Mouse (Mus musculus): ENCODE data around the gene Iba57. TPM values are rescaled to one million over a fixed set of nuclear protein-coding genes. Genes with fewer than 3 reads are reported as not detected.

Gene Iba57
- polyA plus RNA-seq, 1 experiment from 2014 or later, result 3.1 TPM

- peak overlapping the region; percentile 40 for H3K4me2 ChIP-seq (ENCODE audit: low read length)
- H3K9ac ChIP-seq (ENCODE audit: low read length), result no peak overlapping the region
- H3K27ac ChIP-seq (ENCODE audit: low read depth), result no peak overlapping the region
- no peaks in the 10 kb centered on the region for H3K4me1 ChIP-seq (replicated peaks; ENCODE audit: control insufficient read depth, insufficient read depth, low read length)
- H3K9me3 ChIP-seq (ENCODE audit: control insufficient read depth, low read length), result no peaks in the 10 kb centered on the region
- H3K36me3 ChIP-seq (ENCODE audit: control insufficient read depth, insufficient read depth, low read length), result no peaks in the 10 kb centered on the region
- ATAC-seq (replicated peaks; ENCODE audit: low FRiP score, low TSS enrichment, low read depth) (no peak), DNase-seq (ENCODE audit: low spot score) (peak; percentile 64)
- H3K27me3 ChIP-seq (replicated peaks; ENCODE audit: control insufficient read depth, insufficient read depth, low read length), result peaks cover 10% of the 10 kb centered on the region
- 6% methylated on average over 14 of the region's 14 CpGs for WGBS
- no peak overlapping the region for H3K4me3 ChIP-seq (ENCODE audit: low read depth, low read length)
These were observed 21.7 kb downstream of the Iba57 start for GRCm38 (mm10) chr11:59141772-59142370.

- 64% methylated on average over 19 of the region's 19 CpGs for WGBS
- ATAC-seq (replicated peaks; ENCODE audit: low FRiP score, low TSS enrichment, low read depth), result no peak
These were observed 24.7 kb downstream of the Iba57 start for GRCm38 (mm10) chr11:59138537-59139486.

GRCm38 (mm10) chr11:59136994-59137706 lies 26.4 kb downstream of the Iba57 start:
- no peak for ATAC-seq (replicated peaks; ENCODE audit: low FRiP score, low TSS enrichment, low read depth)
- no peak overlapping the region for H3K27ac ChIP-seq (ENCODE audit: low read depth)
- H3K4me2 ChIP-seq (ENCODE audit: low read length), result no peak overlapping the region
- peaks cover 53% of the 10 kb centered on the region for H3K27me3 ChIP-seq (replicated peaks; ENCODE audit: control insufficient read depth, insufficient read depth, low read length)
- WGBS, result 72% methylated on average over 12 of the region's 12 CpGs
- no peaks in the 10 kb centered on the region for H3K9me3 ChIP-seq (ENCODE audit: control insufficient read depth, low read length)
- H3K36me3 ChIP-seq (ENCODE audit: control insufficient read depth, insufficient read depth, low read length), result no peaks in the 10 kb centered on the region
- no peak overlapping the region for H3K9ac ChIP-seq (ENCODE audit: low read length)
- DNase-seq (ENCODE audit: low spot score), result no peak
- H3K4me1 ChIP-seq (replicated peaks; ENCODE audit: control insufficient read depth, insufficient read depth, low read length), result no peaks in the 10 kb centered on the region; the same call in 1 of the 2 replicates
- H3K4me3 ChIP-seq (ENCODE audit: low read depth, low read length), result no peak overlapping the region

More at GRCm38 (mm10) chr11:59138537-59139486, 24.7 kb downstream of the Iba57 start:
- Histone ChIP-seq H3K27me3 (replicated peaks; ENCODE audit: control insufficient read depth, insufficient read depth, low read length) (peaks cover 40% of the 10 kb centered on the region), H3K9me3 (ENCODE audit: control insufficient read depth, low read length) (no peaks in the 10 kb centered on the region), H3K9ac (ENCODE audit: low read length) (no peak overlapping the region), H3K27ac (ENCODE audit: low read depth) (no peak overlapping the region), H3K4me3 (ENCODE audit: low read depth, low read length) (no peak overlapping the region), H3K36me3 (ENCODE audit: control insufficient read depth, insufficient read depth, low read length) (no peaks in the 10 kb centered on the region), H3K4me2 (ENCODE audit: low read length) (no peak overlapping the region), H3K4me1 (replicated peaks; ENCODE audit: control insufficient read depth, insufficient read depth, low read length) (no peaks in the 10 kb centered on the region; the same call in 1 of the 2 replicates)
- DNase-seq (ENCODE audit: low spot score), result no peak

- Histone ChIP-seq H3K27ac (ENCODE audit: low read depth) (no peak within 1 kb of the TSS), H3K4me1 (replicated peaks; ENCODE audit: control insufficient read depth, insufficient read depth, low read length) (no peaks in the 10 kb centered on the region; the same call in 1 of the 2 replicates), H3K9ac (ENCODE audit: low read length) (no peak within 1 kb of the TSS), H3K4me3 (ENCODE audit: low read depth, low read length) (peak within 1 kb of the TSS; percentile 17; the same call in 1 of the 2 replicates), H3K27me3 (replicated peaks; ENCODE audit: control insufficient read depth, insufficient read depth, low read length) (peaks cover 57% of the 10 kb centered on the region), H3K9me3 (ENCODE audit: control insufficient read depth, low read length) (no peaks in the 10 kb centered on the region), H3K4me2 (ENCODE audit: low read length) (peak within 1 kb of the TSS; percentile 40), H3K36me3 (ENCODE audit: control insufficient read depth, insufficient read depth, low read length) (no peaks in the 10 kb centered on the region)
- WGBS, result 13% methylated on average over 44 of the region's 44 CpGs
- DNase-seq (ENCODE audit: low spot score) (no peak), ATAC-seq (replicated peaks; ENCODE audit: low FRiP score, low TSS enrichment, low read depth) (no peak)
These were observed 27.6 kb downstream of the Iba57 start, which contains the start of gene Obscn for GRCm38 (mm10) chr11:59135904-59136452. Gene Obscn, minus strand, starts transcription at chr11:59136402.

- no peak overlapping the region for H3K9ac ChIP-seq (ENCODE audit: low read length)
- peaks cover 57% of the 10 kb centered on the region for H3K27me3 ChIP-seq (replicated peaks; ENCODE audit: control insufficient read depth, insufficient read depth, low read length)
- ATAC-seq (replicated peaks; ENCODE audit: low FRiP score, low TSS enrichment, low read depth), result no peak
- no peaks in the 10 kb centered on the region; the same call in 1 of the 2 replicates for H3K4me1 ChIP-seq (replicated peaks; ENCODE audit: control insufficient read depth, insufficient read depth, low read length)
- no peaks in the 10 kb centered on the region for H3K9me3 ChIP-seq (ENCODE audit: control insufficient read depth, low read length)
- DNase-seq (ENCODE audit: low spot score), result peak; percentile 59
- H3K4me2 ChIP-seq (ENCODE audit: low read length), result peak overlapping the region; percentile 40
- H3K27ac ChIP-seq (ENCODE audit: low read depth), result no peak overlapping the region
- WGBS, result 7% methylated on average over 55 of the region's 55 CpGs
- H3K36me3 ChIP-seq (ENCODE audit: control insufficient read depth, insufficient read depth, low read length), result no peaks in the 10 kb centered on the region
- H3K4me3 ChIP-seq (ENCODE audit: low read depth, low read length), result peak overlapping the region; percentile 17; the same call in 1 of the 2 replicates
These were observed 28.3 kb downstream of the Iba57 start for GRCm38 (mm10) chr11:59135051-59135820.

- peak; percentile 68 for ATAC-seq (replicated peaks; ENCODE audit: low FRiP score, low TSS enrichment, low read depth)
- H3K4me2 ChIP-seq (ENCODE audit: low read length), result peak overlapping the region; percentile 13; the same call in 1 of the 2 replicates
- peak; percentile 65 for DNase-seq (ENCODE audit: low spot score)
- H3K27me3 ChIP-seq (replicated peaks; ENCODE audit: control insufficient read depth, insufficient read depth, low read length), result peaks cover 57% of the 10 kb centered on the region
- WGBS, result 4% methylated on average over 33 of the region's 35 CpGs
- H3K9me3 ChIP-seq (ENCODE audit: control insufficient read depth, low read length), result no peaks in the 10 kb centered on the region
- H3K36me3 ChIP-seq (ENCODE audit: control insufficient read depth, insufficient read depth, low read length), result no peaks in the 10 kb centered on the region
- no peaks in the 10 kb centered on the region; the same call in 1 of the 2 replicates for H3K4me1 ChIP-seq (replicated peaks; ENCODE audit: control insufficient read depth, insufficient read depth, low read length)
- H3K27ac ChIP-seq (ENCODE audit: low read depth), result no peak overlapping the region
- 0 out of 2 replicates have a peak overlapping the region, but pooled peaks have one; percentile 11 for H3K4me3 ChIP-seq (ENCODE audit: low read depth, low read length)
- H3K9ac ChIP-seq (ENCODE audit: low read length), result no peak overlapping the region
These were observed 29.1 kb downstream of the Iba57 start for GRCm38 (mm10) chr11:59134373-59134997.

- no peaks in the 10 kb centered on the region; the same call in 1 of the 2 replicates for H3K4me1 ChIP-seq (replicated peaks; ENCODE audit: control insufficient read depth, insufficient read depth, low read length)
- no peak overlapping the region for H3K4me3 ChIP-seq (ENCODE audit: low read depth, low read length)
- no peaks in the 10 kb centered on the region for H3K36me3 ChIP-seq (ENCODE audit: control insufficient read depth, insufficient read depth, low read length)
- DNase-seq (ENCODE audit: low spot score) (no peak), ATAC-seq (replicated peaks; ENCODE audit: low FRiP score, low TSS enrichment, low read depth) (no peak)
- no peak overlapping the region for H3K4me2 ChIP-seq (ENCODE audit: low read length)
- no peak overlapping the region for H3K9ac ChIP-seq (ENCODE audit: low read length)
- no peaks in the 10 kb centered on the region for H3K9me3 ChIP-seq (ENCODE audit: control insufficient read depth, low read length)
- WGBS, result 79% methylated on average over 3 of the region's 3 CpGs
- H3K27me3 ChIP-seq (replicated peaks; ENCODE audit: control insufficient read depth, insufficient read depth, low read length), result peaks cover 49% of the 10 kb centered on the region
- H3K27ac ChIP-seq (ENCODE audit: low read depth), result no peak overlapping the region
These were observed 31.5 kb downstream of the Iba57 start for GRCm38 (mm10) chr11:59132065-59132464.
